Mouse (Mus musculus): ENCODE data around the gene Astl. TPM values are rescaled to one million over a fixed set of nuclear protein-coding genes. Genes with fewer than 3 reads are reported as not detected.
A peak's percentile ranks its signal among the peaks of the same experiment; 100 is the strongest.

The Astl gene
- polyA plus RNA-seq, 1 experiment from 2014 or later: not detected

- no peaks in the 10 kb centered on the region for H3K36me3 ChIP-seq (replicated peaks; ENCODE audit: control insufficient read depth, insufficient read depth)
- H3K27me3 ChIP-seq (ENCODE audit: control insufficient read depth, insufficient read depth, low read length): peaks cover 31% of the 10 kb centered on the region
- DNase-seq (ENCODE audit: low spot score) (peak; percentile 60), ATAC-seq (ENCODE audit: low FRiP score) (peak; percentile 74)
- H3K9ac ChIP-seq: peak within 1 kb of the TSS; percentile 69
- H3K4me2 ChIP-seq (replicated peaks): peak within 1 kb of the TSS; percentile 95
- H3K27ac ChIP-seq: no peak within 1 kb of the TSS
- H3K4me1 ChIP-seq (replicated peaks; ENCODE audit: control insufficient read depth, insufficient read depth, low read length): 0 out of 2 replicates have a peak, but pooled peaks cover 13% of the 10 kb centered on the region
- H3K9me3 ChIP-seq (ENCODE audit: control insufficient read depth, low read length): no peaks in the 10 kb centered on the region
- under 1% methylated on average over 65 of the region's 76 CpGs for WGBS
- H3K4me3 ChIP-seq (replicated peaks; ENCODE audit: low read length): peak within 1 kb of the TSS; percentile 53
Observed at GRCm38 (mm10) chr2:127335767-127336496, 2.5 kb upstream of the Astl start, which contains the start of gene Dusp2. TSS of gene Dusp2 (plus strand) at chr2:127336159.

- no peak; the same call in 1 of the 2 replicates for ATAC-seq (ENCODE audit: low FRiP score)
- WGBS: 8% methylated on average over 33 of the region's 33 CpGs
Observed at GRCm38 (mm10) chr2:127336497-127336832, 2.0 kb upstream of the Astl start.

GRCm38 (mm10) chr2:127336885-127337284, 1.6 kb upstream of the Astl start:
- 0 out of 2 replicates have a peak, but pooled peaks cover 13% of the 10 kb centered on the region for H3K4me1 ChIP-seq (replicated peaks; ENCODE audit: control insufficient read depth, insufficient read depth, low read length)
- DNase-seq (ENCODE audit: low spot score): no peak
- H3K9me3 ChIP-seq (ENCODE audit: control insufficient read depth, low read length): no peaks in the 10 kb centered on the region
- no peak overlapping the region for H3K27ac ChIP-seq
- no peak for ATAC-seq (ENCODE audit: low FRiP score)
- H3K9ac ChIP-seq: peak overlapping the region; percentile 69
- peaks cover 31% of the 10 kb centered on the region for H3K27me3 ChIP-seq (ENCODE audit: control insufficient read depth, insufficient read depth, low read length)
- no peaks in the 10 kb centered on the region for H3K36me3 ChIP-seq (replicated peaks; ENCODE audit: control insufficient read depth, insufficient read depth)
- peak overlapping the region; percentile 53 for H3K4me3 ChIP-seq (replicated peaks; ENCODE audit: low read length)
- peak overlapping the region; percentile 95 for H3K4me2 ChIP-seq (replicated peaks)
- 44% methylated on average over 5 of the region's 5 CpGs for WGBS

More at GRCm38 (mm10) chr2:127336497-127336832, 2.0 kb upstream of the Astl start:
- H3K9me3 ChIP-seq (ENCODE audit: control insufficient read depth, low read length): no peaks in the 10 kb centered on the region
- H3K27me3 ChIP-seq (ENCODE audit: control insufficient read depth, insufficient read depth, low read length): peaks cover 31% of the 10 kb centered on the region
- H3K27ac ChIP-seq: no peak overlapping the region
- no peak for DNase-seq (ENCODE audit: low spot score)
- H3K4me3 ChIP-seq (replicated peaks; ENCODE audit: low read length): peak overlapping the region; percentile 53
- peak overlapping the region; percentile 69 for H3K9ac ChIP-seq
- H3K4me2 ChIP-seq (replicated peaks): peak overlapping the region; percentile 95
- H3K4me1 ChIP-seq (replicated peaks; ENCODE audit: control insufficient read depth, insufficient read depth, low read length): 0 out of 2 replicates have a peak, but pooled peaks cover 13% of the 10 kb centered on the region
- no peaks in the 10 kb centered on the region for H3K36me3 ChIP-seq (replicated peaks; ENCODE audit: control insufficient read depth, insufficient read depth)

GRCm38 (mm10) chr2:127337531-127337930, 908 bp upstream of the Astl start:
- Histone ChIP-seq H3K4me3 (replicated peaks; ENCODE audit: low read length) (peak overlapping the region; percentile 53; the same call in 1 of the 2 replicates), H3K27ac (no peak overlapping the region), H3K27me3 (ENCODE audit: control insufficient read depth, insufficient read depth, low read length) (peaks cover 31% of the 10 kb centered on the region), H3K9ac (no peak overlapping the region), H3K9me3 (ENCODE audit: control insufficient read depth, low read length) (no peaks in the 10 kb centered on the region), H3K36me3 (replicated peaks; ENCODE audit: control insufficient read depth, insufficient read depth) (no peaks in the 10 kb centered on the region), H3K4me1 (replicated peaks; ENCODE audit: control insufficient read depth, insufficient read depth, low read length) (0 out of 2 replicates have a peak, but pooled peaks cover 13% of the 10 kb centered on the region), H3K4me2 (replicated peaks) (peak overlapping the region; percentile 95)
- no peak for ATAC-seq (ENCODE audit: low FRiP score)
- 65% methylated on average over 11 of the region's 11 CpGs for WGBS
- DNase-seq (ENCODE audit: low spot score): no peak

GRCm38 (mm10) chr2:127338012-127338411, 427 bp upstream of the Astl start:
- no peaks in the 10 kb centered on the region for H3K9me3 ChIP-seq (ENCODE audit: control insufficient read depth, low read length)
- H3K36me3 ChIP-seq (replicated peaks; ENCODE audit: control insufficient read depth, insufficient read depth): no peaks in the 10 kb centered on the region
- H3K4me1 ChIP-seq (replicated peaks; ENCODE audit: control insufficient read depth, insufficient read depth, low read length): 0 out of 2 replicates have a peak, but pooled peaks cover 13% of the 10 kb centered on the region
- no peak overlapping the region for H3K9ac ChIP-seq
- H3K4me2 ChIP-seq (replicated peaks): peak overlapping the region; percentile 95; the same call in 1 of the 2 replicates
- DNase-seq (ENCODE audit: low spot score) (no peak), ATAC-seq (ENCODE audit: low FRiP score) (no peak)
- no peak overlapping the region for H3K27ac ChIP-seq
- peaks cover 31% of the 10 kb centered on the region for H3K27me3 ChIP-seq (ENCODE audit: control insufficient read depth, insufficient read depth, low read length)
- no peak overlapping the region for H3K4me3 ChIP-seq (replicated peaks; ENCODE audit: low read length)
- 65% methylated on average over 7 of the region's 7 CpGs for WGBS

- H3K27me3 ChIP-seq (ENCODE audit: control insufficient read depth, insufficient read depth, low read length): peaks cover 31% of the 10 kb centered on the region
- ATAC-seq (ENCODE audit: low FRiP score) (no peak), DNase-seq (ENCODE audit: low spot score) (no peak)
- H3K9me3 ChIP-seq (ENCODE audit: control insufficient read depth, low read length): no peaks in the 10 kb centered on the region
- H3K27ac ChIP-seq: no peak overlapping the region
- H3K36me3 ChIP-seq (replicated peaks; ENCODE audit: control insufficient read depth, insufficient read depth): no peaks in the 10 kb centered on the region
- 67% methylated on average over 4 of the region's 4 CpGs for WGBS
- no peak overlapping the region for H3K9ac ChIP-seq
- H3K4me2 ChIP-seq (replicated peaks): no peak overlapping the region
- H3K4me3 ChIP-seq (replicated peaks; ENCODE audit: low read length): no peak overlapping the region
- 0 out of 2 replicates have a peak, but pooled peaks cover 13% of the 10 kb centered on the region for H3K4me1 ChIP-seq (replicated peaks; ENCODE audit: control insufficient read depth, insufficient read depth, low read length)
Observed at GRCm38 (mm10) chr2:127338833-127339232, 394 bp downstream of the Astl start.

GRCm38 (mm10) chr2:127339262-127339661, 823 bp downstream of the Astl start:
- peaks cover 31% of the 10 kb centered on the region for H3K27me3 ChIP-seq (ENCODE audit: control insufficient read depth, insufficient read depth, low read length)

GRCm38 (mm10) chr2:127341159-127341558, 2.7 kb downstream of the Astl start:
- Histone ChIP-seq H3K4me3 (replicated peaks; ENCODE audit: low read length) (no peak overlapping the region), H3K36me3 (replicated peaks; ENCODE audit: control insufficient read depth, insufficient read depth) (no peaks in the 10 kb centered on the region), H3K9me3 (ENCODE audit: control insufficient read depth, low read length) (no peaks in the 10 kb centered on the region), H3K4me2 (replicated peaks) (no peak overlapping the region), H3K9ac (no peak overlapping the region), H3K4me1 (replicated peaks; ENCODE audit: control insufficient read depth, insufficient read depth, low read length) (0 out of 2 replicates have a peak, but pooled peaks cover 8% of the 10 kb centered on the region), H3K27me3 (ENCODE audit: control insufficient read depth, insufficient read depth, low read length) (peaks cover 20% of the 10 kb centered on the region), H3K27ac (no peak overlapping the region)
- ATAC-seq (ENCODE audit: low FRiP score) (no peak), DNase-seq (ENCODE audit: low spot score) (peak; percentile 71)
- 18% methylated on average over 3 of the region's 3 CpGs for WGBS

More at GRCm38 (mm10) chr2:127339262-127339661, 823 bp downstream of the Astl start:
- no peak overlapping the region for H3K27ac ChIP-seq
- H3K9me3 ChIP-seq (ENCODE audit: control insufficient read depth, low read length): no peaks in the 10 kb centered on the region
- H3K4me1 ChIP-seq (replicated peaks; ENCODE audit: control insufficient read depth, insufficient read depth, low read length): 0 out of 2 replicates have a peak, but pooled peaks cover 13% of the 10 kb centered on the region
- 77% methylated on average over 6 of the region's 6 CpGs for WGBS
- no peak for ATAC-seq (ENCODE audit: low FRiP score)
- H3K36me3 ChIP-seq (replicated peaks; ENCODE audit: control insufficient read depth, insufficient read depth): no peaks in the 10 kb centered on the region
- DNase-seq (ENCODE audit: low spot score): no peak
- H3K4me3 ChIP-seq (replicated peaks; ENCODE audit: low read length): no peak overlapping the region
- H3K4me2 ChIP-seq (replicated peaks): no peak overlapping the region
- no peak overlapping the region for H3K9ac ChIP-seq

- no peaks in the 10 kb centered on the region for H3K9me3 ChIP-seq (ENCODE audit: control insufficient read depth, low read length)
- H3K27me3 ChIP-seq (ENCODE audit: control insufficient read depth, insufficient read depth, low read length): no peaks in the 10 kb centered on the region
- H3K27ac ChIP-seq: no peak overlapping the region
- 75% methylated on average over 1 of the region's 1 CpGs for WGBS
- no peak for ATAC-seq (ENCODE audit: low FRiP score)
- no peaks in the 10 kb centered on the region for H3K4me1 ChIP-seq (replicated peaks; ENCODE audit: control insufficient read depth, insufficient read depth, low read length)
- no peaks in the 10 kb centered on the region for H3K36me3 ChIP-seq (replicated peaks; ENCODE audit: control insufficient read depth, insufficient read depth)
- no peak overlapping the region for H3K4me2 ChIP-seq (replicated peaks)
- no peak overlapping the region for H3K4me3 ChIP-seq (replicated peaks; ENCODE audit: low read length)
- no peak overlapping the region for H3K9ac ChIP-seq
- DNase-seq (ENCODE audit: low spot score): no peak
Observed at GRCm38 (mm10) chr2:127346334-127346733, 7.9 kb downstream of the Astl start.

Data from hindbrain, embryonic 14.5 days (tissue).